In genomic region chr9:58457481-58457955, GRCm38 (mm10) we compare ENCODE assay signal across 9 mouse cellular contexts. TPM values are rescaled to one million over a fixed set of nuclear protein-coding genes. Genes with fewer than 3 reads are reported as not detected.
DNase-seq lines count a peak whose midpoint lies in the region; ATAC-seq lines count a peak whose summit lies in the region.
"Had no signal": no experiment of that assay in that cellular context is flagged by ENCODE, and none has a peak within 500 bp of the region (broad histone marks: within the 10 kb centered on the region; RNA-seq: fewer than 3 reads in every experiment).

No protein-coding gene starts in this region.

- no peak for ATAC-seq in CD4-positive, CD25-positive, alpha-beta regulatory T cell, adult 4 months

- DNase-seq in left cerebral cortex, postnatal 4 days: peak; percentile 96
- DNase-seq in left cerebral cortex, adult 18-20 months (ENCODE audit: low spot score in 2 of 2): no peak
- DNase-seq in fibroblast of lung, adult 2 months (ENCODE audit: low read depth): peak; percentile 66
- peak; percentile 69 for DNase-seq in layer of hippocampus, adult 9-11 months
- DNase-seq in right cerebral cortex, postnatal 14 days: peak; percentile 49
- no peak for DNase-seq in embryo, embryonic 10.5 days (ENCODE audit: low spot score)
- no peak for DNase-seq in adrenal gland, postnatal 4 days (ENCODE audit: low spot score in 2 of 2)

- intact Hi-C loops in left cerebral cortex, postnatal 4 days (cut with DNase I): no loop called here

RNA-seq across cellular contexts. Expression of gene Insyn1, which starts 30.9 kb away (rescaled TPM):
- 10 to 100 TPM; 81.2 to 83.5 TPM for total RNA-seq in left cerebral cortex, postnatal 4 days (2021)
- 100 to 1,000 TPM; 225 to 235 TPM for total RNA-seq in left cerebral cortex, adult 18-20 months (2021)
- not detected for polyA plus RNA-seq in CD4-positive, CD25-positive, alpha-beta regulatory T cell, adult 4 months (2017; shearing (Covaris generic))
- 10 to 100 TPM; 13.1 to 14.5 TPM for total RNA-seq in adrenal gland, postnatal 4 days (2021)
- total RNA-seq: neutrophil, adult 5-6 weeks had no signal

Comparison
In these comparisons a context has a peak if more than half of its experiments do, and no peak if none do; other contexts are left out.
1. DNase-seq: peak in left cerebral cortex, postnatal 4 days (single experiment), fibroblast of lung, adult 2 months (single experiment), layer of hippocampus, adult 9-11 months (single experiment) and right cerebral cortex, postnatal 14 days (single experiment); none in left cerebral cortex, adult 18-20 months (0 of 2), embryo, embryonic 10.5 days (single experiment) and adrenal gland, postnatal 4 days (0 of 2).
2. RNA of gene Insyn1, which starts 30.9 kb away (total RNA-seq): 225 to 235 TPM in left cerebral cortex, adult 18-20 months and 81.2 to 83.5 TPM in left cerebral cortex, postnatal 4 days; 13.1 to 14.5 TPM in adrenal gland, postnatal 4 days; every median in the first group is over 4 times any median in the second.